Mouse (Mus musculus) liver, adult 2 months (tissue): Measurements from ENCODE around the gene Zfp931.

Source experiments
- CTCF ChIP-seq: fragments of 200-500 bp; IDR thresholded peaks from 2 replicates; pipeline ENCODE4 v1.5.1; 2011; ENCODE audit warnings: low read depth, low read length, control low read depth
- POLR2A ChIP-seq: fragments of 200-500 bp; IDR thresholded peaks from 2 replicates; pipeline ENCODE4 v1.6.1; 2011; ENCODE audit warnings: low read length, control low read depth; ENCODE audit not compliant: insufficient read depth; ENCODE audit errors: extremely low read depth

- TF ChIP-seq CTCF (no peak), POLR2A (no peak)
Observed at GRCm38 (mm10) chr2:178118801-178119560, 40.7 kb upstream of the Zfp931 start, which contains the start of gene Phactr3.
